Mouse (Mus musculus) midbrain, postnatal 0 days (tissue): ENCODE measurements around the gene Blnk. TPM values are rescaled to one million over a fixed set of nuclear protein-coding genes. Genes with fewer than 3 reads are reported as not detected.

ENCODE experiments used
- ATAC-seq: fragments of 200-750 bp; cut with Nextera tagmentation; 2 replicates; pipeline ENCODE4 v1.8.0; 2017; ENCODE audit warnings: moderate number of reproducible peaks, mild to moderate bottlenecking, moderate TSS enrichment, moderate library complexity; ENCODE audit not compliant: low FRiP score
- DNase-seq: peaks from one replicate; pipeline ENCODE4 v3.0.0-alpha.2; 2015; ENCODE audit warnings: low spot score
- H3K27ac ChIP-seq: fragments of 300-500 bp; sonication (generic); 2 replicates; pipeline ENCODE4 v1.5.1; 2014; ENCODE audit warnings: low read depth, mild to moderate bottlenecking, low read length, mixed read lengths
- H3K27me3 ChIP-seq: fragments of 300-500 bp; sonication (generic); 2 replicates; pipeline ENCODE4 v1.6.1; 2014; ENCODE audit warnings: low read length, control low read depth, mixed read lengths; ENCODE audit not compliant: insufficient read depth
- H3K36me3 ChIP-seq: fragments of 300-500 bp; sonication (generic); 2 replicates; pipeline ENCODE4 v1.6.1; 2014; ENCODE audit warnings: low read length, control low read depth, mixed read lengths; ENCODE audit not compliant: insufficient read depth
- H3K4me1 ChIP-seq: fragments of 300-500 bp; sonication (generic); 2 replicates; pipeline ENCODE4 v1.6.1; 2014; ENCODE audit warnings: mild to moderate bottlenecking, control low read depth, antibody characterized with exemption, low read length, mixed read lengths; ENCODE audit not compliant: insufficient read depth
- H3K4me2 ChIP-seq: fragments of 300-500 bp; sonication (generic); 2 replicates; pipeline ENCODE4 v1.6.1; 2014; ENCODE audit warnings: low read depth, mild to moderate bottlenecking, low read length, mixed read lengths; ENCODE audit not compliant: poor library complexity, severe bottlenecking
- H3K4me3 ChIP-seq: fragments of 300-500 bp; sonication (generic); 2 replicates; pipeline ENCODE4 v1.5.1; 2014; ENCODE audit warnings: low read depth, mild to moderate bottlenecking, low read length, moderate library complexity
- H3K9ac ChIP-seq: fragments of 300-500 bp; sonication (generic); replicated peaks from 2 replicates; pipeline ENCODE4 v1.6.1; 2014; ENCODE audit warnings: mild to moderate bottlenecking, low read length, moderate library complexity, mixed read lengths; ENCODE audit not compliant: poor library complexity, severe bottlenecking
- H3K9me3 ChIP-seq: fragments of 300-500 bp; sonication (generic); 2 replicates; pipeline ENCODE4 v1.6.1; 2016; ENCODE audit warnings: low read length, control low read depth
- CTCF ChIP-seq: IDR thresholded peaks from 2 replicates; pipeline ENCODE4 v1.5.1; 2016; ENCODE audit warnings: antibody characterized with exemption, mild to moderate bottlenecking
- WGBS: fragments of 180-500 bp; shearing (Covaris S2); extraction: QIAGEN DNeasy Blood & Tissue Kit; methylation state at CpG from one replicate; pipeline ENCODE4 v1.1.7; 2014; 5-methylcytosine and 5-hydroxymethylcytosine counted together
- polyA plus RNA-seq: library from polyadenylated mRNA; unstranded; fragments of >200 nt; fragmentation: Nextera tagmentation; extraction: Ambion mirVana; gene quantifications from 2 replicates; pipeline ENCODE4 v1.2.1, GENCODE M21; 2015
- total RNA-seq: library from RNA; depleted of rRNA; stranded (reverse); fragments of >200 nt; gene quantifications from 2 replicates; pipeline ENCODE4 v1.2.3, GENCODE M21; 2014

Gene Blnk
- total and polyA plus RNA-seq, 2 experiments from 2014 or later, result 1.2 to 1.4 TPM

- no peaks in the 10 kb centered on the region for H3K4me1 ChIP-seq
- 84% methylated on average over 5 of the region's 5 CpGs for WGBS
- H3K27me3 ChIP-seq, result no peaks in the 10 kb centered on the region
- H3K9me3 ChIP-seq, result no peaks in the 10 kb centered on the region
- TF ChIP-seq CTCF, result no peak
- no peak overlapping the region for H3K27ac ChIP-seq
- DNase-seq (no peak), ATAC-seq (no peak)
- H3K4me3 ChIP-seq, result no peak overlapping the region
- H3K9ac ChIP-seq, result no peak overlapping the region
- no peak overlapping the region for H3K4me2 ChIP-seq
- H3K36me3 ChIP-seq, result no peaks in the 10 kb centered on the region
These were observed 24.9 kb upstream of the Blnk start for GRCm38 (mm10) chr19:41019164-41019675.

- 0 out of 2 replicates have a peak overlapping the region, but pooled peaks have one; percentile 12 for H3K4me3 ChIP-seq
These were observed 21.8 kb upstream of the Blnk start for GRCm38 (mm10) chr19:41015951-41016716.

GRCm38 (mm10) chr19:41014003-41014402, 19.7 kb upstream of the Blnk start:
- 15% methylated on average over 9 of the region's 9 CpGs for WGBS
- Histone ChIP-seq H3K4me3 (peak overlapping the region; percentile 15; the same call in 1 of the 2 replicates), H3K27ac (no peak overlapping the region), H3K4me2 (peak overlapping the region; percentile 26), H3K27me3 (no peaks in the 10 kb centered on the region), H3K9me3 (no peaks in the 10 kb centered on the region), H3K36me3 (no peaks in the 10 kb centered on the region), H3K4me1 (no peaks in the 10 kb centered on the region), H3K9ac (peak overlapping the region; percentile 36; the same call in 1 of the 2 replicates)
- no peak for ATAC-seq
- no peak for TF ChIP-seq CTCF
- DNase-seq, result no peak

More at GRCm38 (mm10) chr19:41015951-41016716, 21.8 kb upstream of the Blnk start:
- Histone ChIP-seq H3K4me1 (no peaks in the 10 kb centered on the region), H3K9ac (0 out of 2 replicates have a peak overlapping the region, but pooled peaks have one; percentile 29), H3K4me2 (peak overlapping the region; percentile 44), H3K27me3 (no peaks in the 10 kb centered on the region), H3K36me3 (no peaks in the 10 kb centered on the region), H3K27ac (no peak overlapping the region), H3K9me3 (no peaks in the 10 kb centered on the region)
- ATAC-seq (peak; percentile 68), DNase-seq (peak; percentile 84)
- WGBS, result 19% methylated on average over 14 of the region's 14 CpGs
- peak; percentile 86 for TF ChIP-seq CTCF

GRCm38 (mm10) chr19:41013591-41013990, 19.3 kb upstream of the Blnk start:
- DNase-seq, result no peak
- TF ChIP-seq CTCF, result no peak
- Histone ChIP-seq H3K27ac (no peak overlapping the region), H3K27me3 (no peaks in the 10 kb centered on the region), H3K9me3 (no peaks in the 10 kb centered on the region), H3K4me2 (peak overlapping the region; percentile 26), H3K4me1 (no peaks in the 10 kb centered on the region), H3K4me3 (peak overlapping the region; percentile 15; the same call in 1 of the 2 replicates), H3K9ac (peak overlapping the region; percentile 36; the same call in 1 of the 2 replicates), H3K36me3 (no peaks in the 10 kb centered on the region)
- 2% methylated on average over 5 of the region's 5 CpGs for WGBS
- ATAC-seq, result peak; percentile 42; the same call in 1 of the 2 replicates

GRCm38 (mm10) chr19:41011676-41012075, 17.3 kb upstream of the Blnk start:
- TF ChIP-seq CTCF, result no peak
- Histone ChIP-seq H3K4me2 (no peak overlapping the region), H3K9me3 (no peaks in the 10 kb centered on the region), H3K9ac (no peak overlapping the region), H3K27me3 (no peaks in the 10 kb centered on the region), H3K4me3 (no peak overlapping the region), H3K36me3 (no peaks in the 10 kb centered on the region), H3K27ac (no peak overlapping the region), H3K4me1 (no peaks in the 10 kb centered on the region)
- WGBS, result 36% methylated on average over 5 of the region's 5 CpGs
- DNase-seq, result no peak
- no peak for ATAC-seq
